Mouse (Mus musculus) left cerebral cortex, adult 2 months (tissue): ENCODE measurements around the gene Irgc1. TPM values are rescaled to one million over a fixed set of nuclear protein-coding genes. Genes with fewer than 3 reads are reported as not detected.

ENCODE experiments used
- DNase-seq, 2 experiments: peaks; one replicate each; pipeline ENCODE4 v3.0.0; 2021 to 2022; ENCODE audit warnings: low spot score in 2 of 2, mixed read lengths in 1 of 2; ENCODE audit errors: extremely low spot score in 1 of 2
- H3K27ac ChIP-seq: fragments of 200-600 bp; 2 replicates; pipeline ENCODE4 v1.8.1; 2022
- H3K4me3 ChIP-seq: fragments of 200-600 bp; 2 replicates; pipeline ENCODE4 v1.8.1; 2022
- CTCF ChIP-seq: fragments of 200-600 bp; IDR thresholded peaks from 2 replicates; pipeline ENCODE4 v1.8.1; 2022; ENCODE audit warnings: antibody characterized with exemption, mild to moderate bottlenecking, moderate library complexity
- intact Hi-C: fragments of 180-260 bp; cut with DNase I; formaldehyde crosslinking; loops from one replicate; pipeline ENCODE4 v1.15.1; 2025
- total RNA-seq, 2 experiments: library from RNA; stranded (reverse); gene quantifications; 2 replicates each; pipeline ENCODE4 v1.2.3; 2021

Gene Irgc1
- total RNA-seq, 2 experiments from 2014 or later = 0.77 TPM; not detected in 1

GRCm38 (mm10) chr7:24428725-24429124, 23.4 kb downstream of the Irgc1 start:
- intact Hi-C loops = no loop called here
- TF ChIP-seq CTCF = no peak
- DNase-seq = no peak
- Histone ChIP-seq H3K4me3 (no peak overlapping the region), H3K27ac (peak overlapping the region; percentile 32)

GRCm38 (mm10) chr7:24427168-24427567, 24.9 kb downstream of the Irgc1 start:
- no peak for TF ChIP-seq CTCF
- no peak overlapping the region for H3K27ac ChIP-seq
- H3K4me3 ChIP-seq = no peak overlapping the region
- DNase-seq = no peak
- intact Hi-C loops = no loop called here

GRCm38 (mm10) chr7:24425919-24426318, 26.2 kb downstream of the Irgc1 start:
- H3K4me3 ChIP-seq = no peak overlapping the region
- DNase-seq = no peak
- TF ChIP-seq CTCF = no peak
- intact Hi-C loops = no loop called here
- H3K27ac ChIP-seq = no peak overlapping the region

- Histone ChIP-seq H3K27ac (no peak overlapping the region), H3K4me3 (no peak overlapping the region)
- no peak for TF ChIP-seq CTCF
- DNase-seq = no peak
- intact Hi-C loops = no loop called here
These were observed 28.0 kb downstream of the Irgc1 start for GRCm38 (mm10) chr7:24423956-24424732.

DNA sequence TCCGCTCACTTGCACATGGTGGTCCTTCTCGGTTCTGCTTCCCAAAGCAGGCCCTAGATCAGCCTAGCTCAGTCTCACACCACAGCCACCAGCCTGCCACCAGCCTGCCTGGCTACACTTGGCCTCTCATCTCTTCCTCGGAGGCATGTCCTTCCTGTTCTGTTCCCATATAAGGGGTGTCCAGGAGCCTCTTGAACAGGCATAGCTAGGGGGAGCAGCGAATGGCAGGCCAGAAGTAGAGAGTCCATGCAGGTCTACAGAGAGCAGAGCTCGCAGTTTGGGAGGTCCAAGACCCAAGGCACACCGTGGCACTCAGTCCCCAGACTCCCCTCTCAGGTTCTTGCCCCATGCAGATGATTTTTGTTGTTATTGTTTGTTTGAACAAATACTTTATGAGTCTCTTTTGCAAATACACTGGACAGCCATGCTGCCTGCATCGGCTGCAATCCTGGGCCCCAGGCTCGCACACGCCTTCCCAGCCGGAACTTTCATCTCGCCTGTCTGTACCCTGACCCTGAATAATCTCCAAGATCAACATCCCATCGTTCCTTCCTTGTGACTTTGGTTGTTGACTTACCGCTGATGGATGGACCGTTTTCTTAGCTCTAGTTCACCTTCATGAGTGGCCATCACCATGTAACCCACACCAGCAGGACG, 28.9 kb downstream of the Irgc1 start:
- Histone ChIP-seq H3K27ac (no peak overlapping the region), H3K4me3 (no peak overlapping the region)
- no peak for TF ChIP-seq CTCF
- DNase-seq = no peak
- intact Hi-C loops = no loop called here

DNA sequence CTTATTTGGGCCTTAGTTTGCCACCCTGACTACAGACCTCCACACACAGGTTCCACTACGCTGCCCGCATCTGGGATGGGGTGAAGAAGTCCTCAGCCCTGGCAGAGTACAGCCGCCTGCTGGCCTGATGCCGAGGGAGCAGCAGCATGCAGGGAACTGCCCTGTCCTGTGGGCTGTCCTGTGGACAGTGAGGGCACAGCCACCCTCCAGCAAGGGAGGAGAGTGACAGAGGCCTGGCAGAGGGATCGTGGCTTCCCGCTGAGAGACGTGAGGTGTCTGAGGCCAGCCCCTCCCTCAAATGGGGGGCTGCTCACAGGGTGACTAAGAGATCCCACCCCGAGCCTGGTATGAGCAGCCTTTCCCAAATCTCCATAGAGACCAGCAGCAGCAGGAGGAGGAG, 29.8 kb downstream of the Irgc1 start:
- no peak for DNase-seq
- intact Hi-C loops = no loop called here
- Histone ChIP-seq H3K27ac (no peak overlapping the region), H3K4me3 (no peak overlapping the region)
- TF ChIP-seq CTCF = no peak

DNA sequence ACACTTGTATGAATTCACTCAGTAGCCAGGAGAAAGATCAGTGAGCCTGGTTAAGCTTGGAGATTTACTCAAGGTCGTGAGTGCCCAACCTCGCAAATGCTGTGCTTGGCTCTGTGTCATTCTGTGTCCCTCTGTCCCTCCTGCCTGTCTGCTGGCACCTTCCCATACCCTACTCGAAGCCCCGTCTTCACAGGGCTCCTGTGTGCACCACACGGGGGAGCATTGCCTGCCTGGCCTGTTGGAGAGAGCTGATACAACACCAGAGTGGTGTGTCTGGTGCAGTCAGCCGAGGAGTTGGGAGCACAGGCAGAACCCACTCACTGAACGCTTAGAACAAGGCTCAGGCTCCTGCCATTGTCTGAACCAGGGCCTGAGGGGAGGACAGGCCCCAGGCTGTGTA, 30.4 kb downstream of the Irgc1 start:
- intact Hi-C loops = no loop called here
- H3K4me3 ChIP-seq = no peak overlapping the region
- no peak; the same call in none of the 2 replicates for TF ChIP-seq CTCF
- H3K27ac ChIP-seq = no peak overlapping the region
- no peak for DNase-seq

- Histone ChIP-seq H3K27ac (no peak overlapping the region), H3K4me3 (no peak overlapping the region)
- intact Hi-C loops = no loop called here
- no peak for DNase-seq
- no peak for TF ChIP-seq CTCF
These were observed 32.5 kb downstream of the Irgc1 start for GRCm38 (mm10) chr7:24419579-24419978.

- intact Hi-C loops = no loop called here
- H3K27ac ChIP-seq = no peak overlapping the region
- no peak overlapping the region for H3K4me3 ChIP-seq
- no peak for TF ChIP-seq CTCF
- DNase-seq = no peak
These were observed 36.8 kb downstream of the Irgc1 start for GRCm38 (mm10) chr7:24415261-24415660.

DNA sequence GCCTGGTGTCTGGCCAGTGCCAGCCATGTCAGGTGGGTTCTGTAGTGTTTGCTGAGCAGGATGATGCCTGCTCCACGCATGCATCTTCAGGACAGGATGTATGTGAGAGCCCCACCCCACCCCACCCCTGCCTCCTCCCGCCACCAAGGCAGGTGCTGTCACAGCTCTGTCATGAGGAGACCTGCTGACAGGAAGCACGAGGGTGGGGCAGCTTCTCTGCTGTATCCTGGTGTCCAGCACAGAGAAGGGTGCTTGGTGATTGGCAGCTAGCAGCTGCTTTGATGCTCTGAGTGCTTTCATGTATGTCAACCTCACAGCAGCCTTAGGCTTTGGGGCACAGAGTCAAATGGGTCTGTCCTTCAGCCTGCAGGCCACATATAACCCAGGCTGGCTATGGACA, 38.5 kb downstream of the Irgc1 start:
- Histone ChIP-seq H3K4me3 (no peak overlapping the region), H3K27ac (no peak overlapping the region)
- no peak for DNase-seq
- intact Hi-C loops = no loop called here
- no peak for TF ChIP-seq CTCF

- Histone ChIP-seq H3K27ac (no peak overlapping the region), H3K4me3 (no peak overlapping the region)
- TF ChIP-seq CTCF = no peak
- DNase-seq = no peak
- intact Hi-C loops = no loop called here
These were observed 41.3 kb downstream of the Irgc1 start for GRCm38 (mm10) chr7:24410831-24411230.

DNA sequence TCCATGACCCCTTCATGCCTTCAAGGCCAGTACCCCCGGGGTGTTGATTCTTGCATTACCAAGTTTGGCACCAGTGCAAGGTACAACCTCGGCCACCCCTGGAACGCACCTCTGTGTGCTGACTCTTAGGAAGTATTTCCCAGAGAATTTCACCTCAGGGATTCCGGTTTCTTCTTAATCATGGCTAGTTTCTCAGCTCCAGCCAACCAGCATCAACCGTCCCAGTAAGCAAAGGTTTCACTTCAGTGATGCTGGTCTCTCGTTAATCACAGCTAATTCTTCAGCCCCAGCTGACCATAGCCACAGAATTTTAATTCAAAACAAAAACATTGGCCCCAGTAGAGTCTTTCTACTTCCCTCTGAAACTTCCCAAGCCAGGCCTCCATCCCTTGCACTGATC, 42.0 kb downstream of the Irgc1 start:
- H3K4me3 ChIP-seq = no peak overlapping the region
- no peak for TF ChIP-seq CTCF
- intact Hi-C loops = no loop called here
- DNase-seq = no peak
- H3K27ac ChIP-seq = no peak overlapping the region

GRCm38 (mm10) chr7:24408186-24408585, 43.9 kb downstream of the Irgc1 start:
- no peak for TF ChIP-seq CTCF
- no peak for DNase-seq
- Histone ChIP-seq H3K27ac (no peak overlapping the region), H3K4me3 (no peak overlapping the region)
- intact Hi-C loops = no loop called here
